Mouse (Mus musculus) E14TG2a.4 (cell line): ENCODE measurements around the gene Bhlhe40.

ENCODE experiments used
- CTCF ChIP-seq: conservative IDR thresholded peaks from 2 replicates; pipeline ENCODE4 v1.5.1; 2014; ENCODE audit warnings: low read length
- POU5F1 ChIP-seq: IDR thresholded peaks from 2 replicates; pipeline ENCODE4 v1.6.1; 2014; ENCODE audit warnings: low read length, borderline replicate concordance

- TF ChIP-seq CTCF = no peak
- TF ChIP-seq POU5F1 = no peak
Measured at GRCm38 (mm10) chr6:108670276-108670675, 9.8 kb downstream of the Bhlhe40 start.
